Mouse (Mus musculus) midbrain, embryonic 12.5 days (tissue): ENCODE results near the gene Vmn2r96. TPM values are rescaled to one million over a fixed set of nuclear protein-coding genes. Genes with fewer than 3 reads are reported as not detected.
"Not testable (repeated sequence)": the region's sequence is repeated elsewhere in the genome, so short reads cannot be mapped to it uniquely, and the experiment has no call there.

Experiments
- ATAC-seq: fragments of 200-750 bp; cut with Nextera tagmentation; 2 replicates; pipeline ENCODE4 v1.8.0; 2017; ENCODE audit warnings: low read depth, moderate TSS enrichment, moderate library complexity; ENCODE audit not compliant: low FRiP score
- H3K27ac ChIP-seq: fragments of 300-500 bp; sonication (generic); replicated peaks from 2 replicates; pipeline ENCODE4 v1.5.1; 2016; ENCODE audit warnings: mild to moderate bottlenecking
- H3K27me3 ChIP-seq: fragments of 300-500 bp; sonication (generic); 2 replicates; pipeline ENCODE4 v1.6.1; 2016; ENCODE audit warnings: mild to moderate bottlenecking
- H3K36me3 ChIP-seq: fragments of 300-500 bp; sonication (generic); 2 replicates; pipeline ENCODE4 v1.6.1; 2016
- H3K4me1 ChIP-seq: fragments of 300-500 bp; sonication (generic); 2 replicates; pipeline ENCODE4 v1.6.1; 2016
- H3K4me2 ChIP-seq: fragments of 300-500 bp; sonication (generic); replicated peaks from 2 replicates; pipeline ENCODE4 v1.6.1; 2016; ENCODE audit warnings: mild to moderate bottlenecking, moderate library complexity
- H3K4me3 ChIP-seq: fragments of 300-500 bp; sonication (generic); 2 replicates; pipeline ENCODE4 v1.5.1; 2016; ENCODE audit warnings: mild to moderate bottlenecking
- H3K9ac ChIP-seq: fragments of 300-500 bp; sonication (generic); replicated peaks from 2 replicates; pipeline ENCODE4 v1.6.1; 2016; ENCODE audit warnings: mild to moderate bottlenecking, moderate library complexity
- H3K9me3 ChIP-seq: fragments of 300-500 bp; sonication (generic); 2 replicates; pipeline ENCODE4 v1.6.1; 2016; ENCODE audit warnings: mild to moderate bottlenecking
- WGBS: fragments of 180-500 bp; shearing (Covaris S2); methylation state at CpG from one replicate; pipeline ENCODE4 v1.1.7; 2016; 5-methylcytosine and 5-hydroxymethylcytosine counted together
- polyA plus RNA-seq: library from polyadenylated mRNA; unstranded; fragments of >200 nt; fragmentation: Nextera tagmentation; extraction: Ambion mirVana; gene quantifications from 2 replicates; pipeline ENCODE4 v1.2.1, GENCODE M21; 2016

The Vmn2r96 gene
- not detected in 2 replicates for polyA plus RNA-seq

GRCm38 (mm10) chr17:18572851-18573250 is at the start of gene Vmn2r96:
TSS of gene Vmn2r96 (plus strand) at chr17:18573151.
- not testable (repeated sequence) for ATAC-seq, H3K4me1 ChIP-seq, H3K9ac ChIP-seq, H3K27me3 ChIP-seq, H3K4me2 ChIP-seq, H3K36me3 ChIP-seq, H3K27ac ChIP-seq, H3K4me3 ChIP-seq
- WGBS = 93% methylated on average over 1 of the region's 1 CpGs
- peaks cover 18% of the 10 kb centered on the region; the same call in 1 of the 2 replicates for H3K9me3 ChIP-seq

DNA sequence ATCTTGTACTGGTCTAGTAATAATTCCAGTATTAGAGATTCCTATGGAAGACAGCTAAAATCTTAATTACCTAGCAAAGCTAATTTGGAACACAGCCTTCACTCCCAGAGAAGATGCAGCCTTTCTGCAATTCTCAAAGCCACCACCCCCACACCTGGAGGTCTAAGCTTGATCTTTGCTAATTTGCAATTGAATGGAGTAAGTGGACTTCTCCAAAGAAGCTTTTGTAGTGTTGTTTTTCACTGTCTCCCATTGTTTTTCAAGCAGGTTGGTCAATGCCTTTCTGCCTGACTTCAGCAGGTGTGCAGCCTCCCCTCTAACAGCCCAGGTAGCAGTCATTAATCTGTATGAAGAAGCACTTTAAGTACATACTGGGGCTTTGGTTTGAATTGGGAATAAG is 49.6 kb upstream of the Vmn2r96 start:
- no peak overlapping the region for H3K27ac ChIP-seq
- H3K9ac ChIP-seq = no peak overlapping the region
- no peak overlapping the region for H3K4me2 ChIP-seq
- H3K27me3 ChIP-seq = no peaks in the 10 kb centered on the region
- peaks cover 45% of the 10 kb centered on the region for H3K9me3 ChIP-seq
- H3K36me3 ChIP-seq = no peaks in the 10 kb centered on the region
- no peaks in the 10 kb centered on the region for H3K4me1 ChIP-seq
- no peak overlapping the region for H3K4me3 ChIP-seq
- no peak for ATAC-seq

DNA sequence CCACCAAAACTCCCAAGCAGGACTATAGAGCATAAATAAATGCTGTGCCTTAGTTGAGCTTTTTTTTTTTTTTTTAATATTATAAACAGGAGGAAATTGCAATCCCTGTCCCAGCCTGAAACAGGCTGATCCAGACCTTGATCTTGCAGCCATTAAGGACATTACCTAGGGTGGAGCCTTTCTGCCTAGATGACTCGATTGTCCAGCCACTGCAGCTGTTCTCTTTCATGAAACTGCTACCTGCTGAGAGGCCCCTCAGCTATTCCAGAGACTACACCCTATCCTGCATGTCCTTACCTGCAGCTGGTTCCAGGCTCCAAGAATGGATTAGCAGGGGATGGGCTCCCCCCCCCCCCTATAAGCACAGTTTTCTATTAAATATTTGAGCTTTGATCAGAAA is 49.0 kb upstream of the Vmn2r96 start:
- Histone ChIP-seq H3K9me3 (peaks cover 40% of the 10 kb centered on the region), H3K27ac (no peak overlapping the region), H3K9ac (no peak overlapping the region), H3K4me1 (no peaks in the 10 kb centered on the region), H3K4me2 (no peak overlapping the region), H3K27me3 (no peaks in the 10 kb centered on the region), H3K4me3 (no peak overlapping the region), H3K36me3 (no peaks in the 10 kb centered on the region)
- no peak for ATAC-seq
- WGBS = 83% methylated on average over 1 of the region's 1 CpGs

- peaks cover 62% of the 10 kb centered on the region for H3K9me3 ChIP-seq
- H3K9ac ChIP-seq, H3K4me1 ChIP-seq, H3K27me3 ChIP-seq, H3K27ac ChIP-seq, H3K36me3 ChIP-seq, ATAC-seq, H3K4me3 ChIP-seq, H3K4me2 ChIP-seq: not testable (repeated sequence)
- 93% methylated on average over 31 of the region's 31 CpGs for WGBS
Measured at GRCm38 (mm10) chr17:18558212-18559158, 14.5 kb upstream of the Vmn2r96 start.

GRCm38 (mm10) chr17:18566186-18566585 is 6.8 kb upstream of the Vmn2r96 start:
- not testable (repeated sequence) for H3K27me3 ChIP-seq, H3K36me3 ChIP-seq, H3K9ac ChIP-seq, ATAC-seq, H3K4me1 ChIP-seq, H3K27ac ChIP-seq, H3K4me2 ChIP-seq, H3K4me3 ChIP-seq
- WGBS = 90% methylated on average over 17 of the region's 17 CpGs
- peaks cover 35% of the 10 kb centered on the region; the same call in 1 of the 2 replicates for H3K9me3 ChIP-seq

GRCm38 (mm10) chr17:18615151-18615550 is 42.2 kb downstream of the Vmn2r96 start:
- not testable (repeated sequence) for H3K27me3 ChIP-seq, H3K4me1 ChIP-seq, ATAC-seq, H3K36me3 ChIP-seq, H3K27ac ChIP-seq, H3K4me2 ChIP-seq, H3K9ac ChIP-seq, H3K4me3 ChIP-seq
- peaks cover 58% of the 10 kb centered on the region for H3K9me3 ChIP-seq
- WGBS = 89% methylated on average over 6 of the region's 6 CpGs

- Histone ChIP-seq H3K27ac (no peak overlapping the region), H3K9ac (no peak overlapping the region), H3K9me3 (peaks cover 2% of the 10 kb centered on the region; the same call in 1 of the 2 replicates), H3K4me3 (no peak overlapping the region), H3K36me3 (no peaks in the 10 kb centered on the region), H3K27me3 (no peaks in the 10 kb centered on the region), H3K4me2 (no peak overlapping the region), H3K4me1 (no peaks in the 10 kb centered on the region)
- ATAC-seq = no peak
Measured at GRCm38 (mm10) chr17:18626532-18626931, 53.6 kb downstream of the Vmn2r96 start.

Other genes starting within 250 kb of the Vmn2r96 start
- not detected in 2 replicates for gene Vmn2r95, start 149.1 kb upstream of the Vmn2r96 start, polyA plus RNA-seq